Mouse (Mus musculus) CD4-positive helper T cell, adult 2 months (primary cell): ENCODE results near the gene Erc2.

Source experiments
- DNase-seq: peaks from one replicate; pipeline ENCODE4 v3.0.0-alpha.2; 2012; ENCODE audit warnings: low read depth, missing footprints, low spot score

Gene Erc2

DNA sequence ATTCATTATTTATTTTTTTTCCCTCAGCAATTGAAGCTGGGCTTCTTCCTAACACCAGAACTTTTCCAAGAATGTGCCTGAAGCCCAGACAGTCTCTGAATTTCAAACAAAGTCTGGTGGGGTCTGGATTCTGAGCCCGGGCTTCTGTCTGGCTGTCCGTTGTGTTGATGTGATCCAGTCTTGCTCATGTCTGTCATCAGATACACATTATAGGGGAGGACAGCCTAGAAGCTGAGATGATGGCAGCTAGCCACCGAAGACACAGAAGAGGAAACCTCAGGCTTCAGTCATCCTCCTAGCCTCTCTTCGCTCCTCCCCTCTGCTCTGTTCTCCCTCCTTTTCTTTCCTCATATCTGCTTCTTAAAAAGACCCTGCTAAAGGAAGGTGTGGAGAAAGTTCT is 551.5 kb downstream of the Erc2 start:
- no peak for DNase-seq

DNA sequence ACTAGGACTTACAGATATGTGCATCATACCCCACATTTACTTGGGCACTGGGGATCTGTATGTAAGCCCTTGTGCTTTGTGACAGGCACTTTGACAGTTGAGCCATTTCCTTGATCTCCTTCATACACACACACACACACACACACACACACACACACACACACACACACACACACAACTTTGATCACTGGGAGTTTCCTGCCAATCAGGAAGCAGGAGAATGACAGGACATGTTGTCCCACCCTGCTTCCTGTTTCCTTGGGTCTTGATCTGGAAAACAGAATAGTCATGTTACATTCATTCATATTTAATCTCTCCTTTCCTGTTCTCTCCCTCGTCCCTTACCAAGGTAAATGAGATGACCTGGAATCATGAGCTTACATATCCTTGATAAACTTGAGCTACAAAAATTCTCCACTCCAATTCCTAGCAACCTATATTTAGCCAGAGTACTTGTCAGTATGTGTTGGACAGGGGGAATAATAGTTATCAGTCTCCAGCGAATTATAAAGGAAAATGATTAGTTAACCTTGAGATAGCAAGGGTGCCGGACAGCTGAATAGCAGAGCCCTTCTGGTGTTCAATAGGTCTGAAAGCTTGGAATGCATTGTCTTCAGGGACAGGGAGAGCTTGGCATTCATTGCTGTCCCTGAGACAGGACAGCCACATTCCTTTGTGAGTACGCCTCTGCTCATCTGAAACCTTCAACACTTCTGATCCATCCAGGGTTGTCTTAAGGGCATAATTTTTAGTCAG is 559.0 kb downstream of the Erc2 start:
- DNase-seq, result no peak

DNA sequence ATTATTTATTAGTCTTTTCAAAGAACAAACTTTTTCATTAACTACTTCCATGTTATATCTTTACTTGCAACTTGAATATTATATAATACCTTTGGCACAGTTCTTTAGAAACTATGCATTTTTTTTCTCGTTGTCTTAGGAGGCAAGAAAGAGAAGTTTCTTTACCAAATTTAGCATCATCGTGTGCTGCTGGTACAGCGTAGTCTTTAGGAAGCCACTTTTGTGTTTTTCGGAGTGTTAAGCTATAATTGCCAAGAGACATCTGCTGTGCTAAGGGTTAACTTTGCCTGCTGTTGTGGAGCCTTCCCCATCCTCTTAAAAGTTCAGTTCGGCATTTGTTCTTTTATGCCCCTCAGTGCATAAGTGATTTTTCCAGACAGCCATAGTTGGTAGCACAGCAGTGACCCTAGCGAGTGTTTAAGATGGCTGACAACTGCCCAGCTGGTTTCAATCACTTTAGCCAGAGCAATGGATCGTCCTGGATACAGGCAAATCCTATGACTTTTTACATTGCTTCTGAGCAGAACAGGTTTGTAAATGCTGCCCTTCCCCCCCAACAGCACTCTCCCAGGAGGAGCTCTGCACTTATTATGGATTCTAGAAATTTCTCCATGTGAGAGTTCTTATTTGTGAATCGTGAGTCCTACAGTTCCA is 570.6 kb downstream of the Erc2 start:
- DNase-seq, result no peak

DNA sequence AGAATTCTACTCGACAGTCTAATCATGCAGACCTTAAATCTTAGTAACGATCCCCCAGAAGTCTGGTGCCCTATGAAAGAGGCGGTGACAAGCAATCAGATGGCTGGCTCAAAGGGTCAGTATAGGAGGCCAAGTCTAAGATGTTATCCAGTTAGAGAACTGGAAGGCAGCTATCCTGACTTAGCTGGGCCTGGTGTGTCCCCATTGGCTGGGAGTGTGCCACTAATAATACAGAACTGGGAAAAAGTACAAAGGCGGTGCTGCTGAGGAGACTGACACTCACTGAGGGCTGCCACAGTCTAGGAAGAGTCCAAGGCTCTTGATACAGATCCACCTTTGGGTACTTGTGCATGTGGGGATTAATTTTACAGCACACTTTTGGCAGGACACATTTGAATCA is 581.6 kb downstream of the Erc2 start:
- DNase-seq, result no peak

DNA sequence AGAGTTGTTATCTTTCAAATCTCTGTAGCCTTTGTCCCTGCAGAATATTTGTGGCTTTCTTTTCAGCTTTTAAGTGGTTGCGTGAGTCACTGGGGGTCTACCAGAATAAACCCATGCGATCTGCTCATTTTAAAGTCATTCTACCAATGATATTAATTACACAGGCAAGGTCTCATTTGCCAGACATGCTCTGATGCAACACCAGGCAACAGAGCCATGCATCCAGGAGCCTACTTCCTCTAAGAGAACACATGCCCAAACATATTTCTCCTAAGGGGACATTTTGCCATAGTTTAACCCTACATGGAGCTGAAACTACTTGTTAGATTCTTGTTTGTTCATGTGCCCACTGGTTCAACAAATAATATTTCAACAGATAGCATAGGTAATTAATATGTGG is 584.1 kb downstream of the Erc2 start:
- DNase-seq, result no peak

DNA sequence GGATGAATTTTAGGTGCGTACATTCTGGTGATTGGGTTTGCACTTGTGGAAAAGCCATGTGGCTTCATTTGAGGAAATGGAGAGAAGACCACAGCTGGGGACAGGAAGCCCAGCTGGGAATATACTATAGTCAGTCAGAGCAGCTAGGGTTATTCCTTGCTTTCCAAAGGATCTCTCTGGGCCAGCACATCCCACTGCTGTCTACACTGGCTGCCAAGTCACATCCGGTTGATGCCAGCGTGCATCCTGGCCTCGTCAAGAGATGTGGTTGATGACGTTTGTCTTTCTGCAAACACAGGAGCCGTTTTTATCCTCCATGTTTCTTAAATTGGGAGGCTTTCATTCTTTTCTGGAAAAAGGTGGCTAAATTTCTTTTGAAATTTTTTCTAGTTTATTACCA is 603.3 kb downstream of the Erc2 start:
- no peak for DNase-seq

DNA sequence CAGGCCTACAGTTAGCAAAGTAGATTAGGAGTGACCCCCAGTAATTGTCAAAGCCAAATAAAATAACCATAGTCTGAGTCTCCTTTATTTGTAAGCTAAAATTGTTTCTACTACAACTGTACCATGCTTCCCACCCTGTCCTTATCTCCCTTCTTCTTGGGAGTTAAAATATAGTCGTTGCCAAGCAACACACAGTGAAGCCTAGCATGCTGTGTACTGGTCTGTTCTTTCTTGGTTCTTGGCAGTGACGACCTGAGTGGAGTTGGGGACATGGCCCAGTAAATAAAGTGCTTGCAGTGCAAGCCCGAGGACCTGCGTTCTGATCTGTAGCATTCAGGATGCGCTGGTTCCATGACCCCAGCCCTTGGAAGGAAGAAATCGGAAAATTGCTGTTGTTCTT is 608.3 kb downstream of the Erc2 start:
- DNase-seq, result no peak

DNA sequence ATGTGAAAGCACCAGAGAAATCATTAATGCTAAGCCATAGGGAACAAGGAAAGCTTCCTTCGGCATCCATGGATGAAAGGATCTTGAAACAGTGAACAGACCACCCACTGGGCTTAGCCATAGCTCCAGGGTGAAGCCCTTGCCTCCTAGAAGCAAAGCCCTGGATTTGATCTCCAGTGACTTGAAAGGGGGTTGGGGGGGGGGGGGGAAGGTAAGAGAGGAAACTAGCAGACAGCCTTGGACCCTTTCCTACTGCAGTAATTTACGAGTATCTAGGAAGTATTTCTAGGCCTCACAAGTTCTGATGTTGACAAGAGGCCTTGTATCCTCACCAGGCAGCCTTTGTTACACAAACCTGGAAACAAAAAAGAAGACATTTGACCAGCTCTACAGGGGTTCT is 609.0 kb downstream of the Erc2 start:
- no peak for DNase-seq

DNA sequence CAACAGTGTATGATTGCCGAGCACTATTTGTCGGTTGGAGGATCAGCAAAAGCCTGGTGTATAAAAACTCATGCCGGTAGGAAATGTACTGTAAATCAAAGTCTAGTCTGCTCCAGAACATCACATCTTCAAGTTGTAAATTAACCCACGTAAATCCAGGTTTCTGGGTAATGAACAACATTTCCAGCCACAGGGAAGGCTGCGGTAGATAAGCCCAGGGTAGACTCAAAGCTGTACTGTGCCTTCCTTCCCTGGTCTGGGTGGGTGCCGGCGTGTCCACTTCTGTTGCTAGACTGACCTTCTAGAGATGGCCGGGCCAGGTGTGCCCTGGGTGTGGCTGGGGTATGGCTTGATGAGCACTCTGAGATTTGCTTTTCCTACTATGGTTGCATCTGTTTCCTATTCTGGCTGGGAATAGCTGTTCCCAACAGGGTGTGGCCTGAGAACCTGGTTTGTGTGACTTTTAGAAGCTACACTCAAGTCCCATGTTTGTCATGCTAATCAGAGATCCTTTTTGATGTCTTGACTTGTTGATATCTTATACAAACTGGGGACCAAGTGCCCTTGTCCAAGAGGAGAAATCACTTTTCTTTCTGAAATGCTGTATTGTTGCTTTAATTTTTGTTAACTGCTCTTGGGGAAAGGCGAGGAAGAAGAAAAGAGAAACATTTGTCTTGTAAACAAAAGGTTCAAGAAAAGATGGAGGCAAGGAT is 616.3 kb downstream of the Erc2 start:
- no peak for DNase-seq

DNA sequence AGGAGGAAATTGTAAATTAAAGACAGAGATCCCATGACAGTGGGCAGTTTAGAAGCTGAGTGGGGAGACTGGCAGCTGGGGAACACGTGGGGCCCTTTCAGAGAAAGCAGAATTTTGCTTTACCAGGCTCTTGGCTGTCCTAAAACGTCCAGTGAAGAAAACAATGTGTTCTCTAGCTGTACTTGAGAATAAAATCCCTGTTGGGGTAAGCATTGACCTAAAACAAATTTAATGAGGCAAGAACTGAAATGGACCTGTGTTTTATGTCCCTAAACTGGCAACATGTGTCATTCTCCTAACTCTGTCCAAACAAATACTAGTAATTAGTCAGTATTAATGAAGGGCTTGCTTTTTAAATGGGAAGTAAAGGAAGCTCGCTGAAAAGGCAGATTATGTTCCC is 617.9 kb downstream of the Erc2 start:
- no peak for DNase-seq

DNA sequence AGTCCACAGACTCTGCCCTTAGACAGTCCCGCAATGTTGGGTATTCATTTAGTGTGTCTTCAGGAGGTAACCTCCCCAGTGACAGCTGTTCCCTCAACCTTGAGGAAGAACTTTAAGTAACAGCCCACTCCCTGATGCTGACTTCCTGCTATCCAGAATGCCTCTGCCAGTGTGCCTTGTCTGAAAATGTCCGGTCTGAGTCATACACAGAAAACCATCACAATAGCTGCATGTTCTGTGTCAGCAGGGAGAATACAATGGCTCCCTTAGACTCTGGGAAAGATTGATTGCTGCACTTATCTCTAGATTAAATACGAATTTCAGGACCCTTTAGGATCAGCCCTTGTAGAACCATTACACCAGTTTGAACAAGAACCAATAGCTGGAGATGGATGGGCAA is 620.5 kb downstream of the Erc2 start:
- no peak for DNase-seq

DNA sequence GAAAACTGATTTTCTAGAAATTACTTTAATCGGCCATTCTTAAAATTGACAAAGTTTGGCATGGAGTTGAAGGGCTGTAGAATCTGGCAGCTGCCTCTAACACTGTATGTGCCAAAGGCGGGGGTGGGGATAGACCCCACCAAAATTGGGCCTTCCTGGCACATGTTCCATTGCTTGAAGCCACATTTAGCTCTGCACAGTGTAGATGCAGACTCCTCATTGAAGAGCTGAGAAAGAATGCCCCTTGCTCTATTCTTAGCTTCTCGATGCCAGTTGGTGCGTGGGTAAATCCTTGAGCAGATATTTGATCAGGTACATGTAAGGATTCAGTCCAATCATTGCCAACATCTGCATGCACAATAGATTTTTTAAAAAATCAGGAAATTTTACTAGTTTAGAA is 621.2 kb downstream of the Erc2 start:
- DNase-seq, result no peak

DNA sequence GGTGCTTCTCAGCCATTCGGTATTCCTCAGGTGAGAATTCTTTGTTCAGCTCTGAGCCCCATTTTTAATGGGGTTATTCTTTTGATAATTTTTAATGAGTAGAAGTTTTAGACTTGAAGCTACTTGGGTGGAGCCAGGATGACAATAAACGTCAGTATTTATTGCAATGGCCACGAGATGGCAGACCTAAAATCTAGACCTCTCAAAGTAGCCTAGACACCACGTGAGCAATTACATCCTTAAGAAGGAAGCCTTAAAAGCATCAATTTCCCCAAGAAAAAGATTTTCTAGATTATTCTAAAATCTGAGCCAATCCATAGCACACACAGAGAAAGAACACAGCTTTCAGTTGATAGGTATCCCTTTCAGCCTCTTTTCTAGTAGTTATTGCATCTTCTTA is 640.5 kb downstream of the Erc2 start:
- DNase-seq, result no peak

DNA sequence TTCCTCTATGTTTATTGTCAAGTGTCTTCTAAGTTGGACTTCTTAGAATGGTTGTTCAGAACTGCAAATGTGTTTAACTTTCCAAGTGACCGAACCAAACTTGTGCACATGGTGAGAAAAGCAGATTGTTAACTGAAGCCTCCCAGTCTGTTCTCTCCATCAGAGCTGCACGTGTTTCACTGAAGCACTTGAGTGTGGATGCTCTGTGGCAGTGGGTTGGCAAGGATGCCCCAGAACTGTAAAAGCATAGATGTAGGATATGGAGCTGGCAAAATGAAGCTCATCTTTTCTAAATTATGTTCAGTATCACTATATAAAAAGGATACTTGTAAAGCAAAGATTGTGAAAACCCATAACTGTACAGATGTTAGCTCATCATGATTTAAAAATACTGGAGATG is 645.1 kb downstream of the Erc2 start:
- no peak for DNase-seq

DNA sequence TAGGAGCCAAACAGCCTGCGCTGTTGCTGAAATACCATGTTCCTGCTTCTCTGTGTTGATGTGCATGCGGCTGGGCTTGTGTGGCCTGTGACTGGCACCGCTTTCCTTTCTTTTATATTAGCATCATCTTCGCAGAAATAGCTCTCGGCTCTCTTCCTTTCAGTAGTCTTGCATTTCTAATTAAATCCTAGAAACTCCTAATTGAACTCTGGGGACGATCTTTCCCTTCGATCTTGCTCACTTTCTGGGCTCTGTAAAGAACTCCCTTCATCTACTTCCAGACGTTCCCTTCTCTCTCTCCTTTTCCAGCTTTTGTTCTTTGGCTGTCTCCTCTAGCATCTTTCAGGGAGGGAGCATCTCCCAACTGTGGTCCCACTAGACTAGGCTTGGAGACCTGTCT is 649.6 kb downstream of the Erc2 start:
- no peak for DNase-seq

DNA sequence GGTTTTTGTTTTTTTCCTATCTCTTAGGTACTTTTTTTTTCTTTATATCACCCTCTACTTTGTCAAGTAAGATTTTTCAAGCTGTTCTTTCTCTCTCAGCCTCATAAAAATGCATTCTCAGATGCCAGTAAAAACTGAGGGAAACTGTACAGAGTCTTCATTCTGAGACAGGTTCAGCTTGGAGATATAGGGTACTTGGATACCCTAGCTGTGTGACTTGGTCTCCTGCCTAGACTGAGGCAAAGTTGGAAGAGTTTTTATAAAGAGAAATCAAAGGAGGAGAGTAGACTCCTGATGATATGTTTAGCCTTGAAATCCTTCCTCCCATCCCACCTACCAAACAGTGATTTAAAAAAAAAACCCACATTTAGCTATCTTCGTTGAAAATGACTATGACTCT is 651.4 kb downstream of the Erc2 start:
- DNase-seq, result no peak

DNA sequence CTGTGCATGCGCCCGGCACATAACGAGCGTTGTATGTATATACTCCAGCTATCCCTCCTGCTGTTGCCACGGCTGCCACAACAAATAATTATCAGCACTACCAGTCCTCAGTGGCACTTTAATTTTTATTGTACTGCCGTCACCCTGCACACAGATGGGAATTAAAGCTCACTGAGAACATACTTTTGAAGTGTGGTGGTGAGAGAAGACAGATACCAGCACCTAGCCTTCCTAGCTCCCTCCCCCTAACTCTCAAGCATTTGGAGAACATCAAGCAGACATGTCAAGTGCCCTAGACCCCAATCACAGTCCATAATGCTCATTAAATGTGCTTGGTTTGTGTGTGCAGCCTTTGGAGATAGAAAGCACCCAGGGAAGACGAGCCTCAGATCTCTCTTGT is 652.6 kb downstream of the Erc2 start:
- DNase-seq, result no peak

DNA sequence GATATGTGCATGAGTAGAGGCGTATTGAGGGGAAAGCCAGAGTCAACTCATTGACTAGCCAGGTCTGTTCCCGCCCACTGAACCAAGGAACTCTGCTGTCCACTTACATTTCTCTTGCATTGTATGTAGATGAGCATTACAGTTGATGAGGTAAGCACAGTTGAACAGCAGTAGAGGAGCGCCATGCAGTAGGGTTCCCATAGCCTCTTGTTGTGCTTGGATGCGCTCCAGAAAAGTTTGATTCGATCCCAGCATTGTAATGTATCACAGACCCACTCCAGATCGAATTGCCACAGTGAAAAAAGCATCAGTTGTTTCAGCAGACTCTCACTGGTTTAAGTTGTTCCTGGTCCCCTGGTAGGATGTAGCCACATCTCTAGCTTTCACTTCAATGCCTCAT is 656.7 kb downstream of the Erc2 start:
- DNase-seq, result no peak

DNA sequence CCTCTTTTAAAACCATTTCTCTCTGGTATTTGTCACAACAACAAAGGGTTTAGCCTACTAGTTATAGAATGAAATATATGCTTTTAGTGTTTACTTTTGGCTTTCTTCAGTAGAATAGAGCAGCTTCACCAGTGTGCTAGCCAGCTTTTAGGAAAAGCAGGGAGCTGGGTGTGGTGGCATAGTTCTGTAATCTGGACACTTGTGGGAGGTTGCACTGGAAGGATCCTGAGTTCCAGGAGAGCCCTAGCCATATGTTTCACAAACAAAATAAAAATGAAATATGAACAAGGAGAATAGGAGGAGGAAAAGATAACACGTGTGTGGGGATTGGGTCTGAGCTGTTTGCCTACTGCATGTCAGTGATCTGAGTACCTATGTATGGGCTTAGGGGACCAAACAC is 658.1 kb downstream of the Erc2 start:
- DNase-seq, result no peak

DNA sequence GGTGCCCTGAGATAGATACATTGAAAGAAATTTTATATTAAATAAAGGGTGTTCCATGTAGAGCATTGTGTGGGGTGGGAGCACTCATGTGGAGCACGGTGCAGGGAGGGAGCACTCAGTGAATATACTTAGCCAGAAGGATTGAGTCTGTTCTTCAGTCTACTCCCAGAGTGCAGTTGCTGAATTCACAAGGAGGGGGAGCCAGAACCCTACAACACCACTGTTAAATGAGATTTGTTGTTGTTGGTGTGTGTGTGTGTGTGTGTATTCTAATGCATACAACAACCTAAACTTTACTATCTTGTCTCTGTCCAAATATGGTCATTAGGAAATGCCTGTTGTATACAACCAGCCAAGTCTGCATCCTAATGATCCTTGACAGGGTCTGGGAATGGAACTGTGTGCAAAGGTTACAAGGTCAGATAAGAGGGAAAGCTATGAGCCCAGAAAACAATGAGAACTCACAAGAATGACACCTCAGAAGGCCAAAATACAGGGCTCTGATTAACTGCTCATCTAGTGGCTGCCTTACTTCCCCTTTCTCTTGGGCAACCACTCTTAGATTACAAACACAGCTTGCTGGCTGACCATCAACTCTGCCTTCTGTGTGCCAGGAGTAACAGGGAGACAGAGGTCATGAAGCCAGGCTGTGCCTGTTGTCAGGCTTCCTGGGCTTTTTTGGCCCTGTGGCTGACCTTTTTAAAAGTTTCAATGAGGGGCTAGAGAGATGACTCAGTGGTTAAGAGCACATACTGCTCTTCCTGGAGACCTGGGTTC is 661.3 kb downstream of the Erc2 start:
- no peak for DNase-seq

DNA sequence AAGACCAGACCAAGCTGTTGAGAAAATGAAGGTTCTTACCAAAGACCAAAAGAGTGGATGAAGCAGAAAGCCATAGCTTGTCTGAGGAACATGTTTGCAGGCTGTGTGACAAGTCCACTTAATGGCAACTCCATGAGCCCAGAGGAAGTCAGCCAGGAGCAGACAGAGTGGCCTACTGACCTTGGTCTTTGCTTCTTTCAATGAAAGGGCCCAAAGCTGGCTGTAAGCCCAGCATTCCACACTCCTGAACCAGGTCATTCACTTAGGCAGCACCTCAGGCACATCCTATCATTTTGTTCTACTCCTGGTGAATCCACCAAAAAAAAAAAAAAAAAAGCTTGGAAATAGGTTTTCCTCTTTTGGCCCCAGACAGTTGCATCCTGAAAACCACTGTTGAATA is 664.3 kb downstream of the Erc2 start:
- no peak for DNase-seq

DNA sequence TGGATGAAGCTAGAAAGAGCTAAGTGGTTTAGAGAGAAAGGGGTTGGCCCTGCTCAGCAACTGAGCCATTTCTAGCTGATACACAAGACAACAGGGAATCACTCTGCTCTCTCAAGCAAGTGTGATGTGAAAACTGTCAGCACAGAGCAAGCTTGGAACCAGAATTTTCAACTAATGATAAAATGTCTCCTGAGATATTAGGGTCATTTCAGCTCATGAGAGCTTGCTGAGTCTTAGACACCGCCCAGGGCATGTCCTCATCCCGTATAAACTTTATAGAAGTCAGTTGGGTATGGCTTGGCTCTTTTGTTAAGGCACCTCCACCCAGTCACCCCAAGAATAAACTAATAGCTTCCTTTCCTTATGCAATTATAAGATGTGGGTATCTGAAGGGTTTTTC is 666.0 kb downstream of the Erc2 start:
- DNase-seq, result no peak
